Mouse (Mus musculus) thymus, adult 2 months (tissue): ENCODE results near the gene Uhrf1.

ENCODE experiments used
- CTCF ChIP-seq: fragments of 200-500 bp; IDR thresholded peaks from 2 replicates; pipeline ENCODE4 v1.5.1; 2012; ENCODE audit warnings: mild to moderate bottlenecking, control low read depth, low read length, moderate library complexity, borderline replicate concordance; ENCODE audit not compliant: control insufficient read depth, poor library complexity, insufficient read depth; ENCODE audit errors: extremely low read depth
- POLR2A ChIP-seq: fragments of 200-500 bp; IDR thresholded peaks from 2 replicates; pipeline ENCODE4 v1.6.1; 2012; ENCODE audit warnings: mild to moderate bottlenecking, low read length, control low read depth, moderate library complexity; ENCODE audit not compliant: control insufficient read depth, poor library complexity, insufficient read depth; ENCODE audit errors: extremely low read depth

DNA sequence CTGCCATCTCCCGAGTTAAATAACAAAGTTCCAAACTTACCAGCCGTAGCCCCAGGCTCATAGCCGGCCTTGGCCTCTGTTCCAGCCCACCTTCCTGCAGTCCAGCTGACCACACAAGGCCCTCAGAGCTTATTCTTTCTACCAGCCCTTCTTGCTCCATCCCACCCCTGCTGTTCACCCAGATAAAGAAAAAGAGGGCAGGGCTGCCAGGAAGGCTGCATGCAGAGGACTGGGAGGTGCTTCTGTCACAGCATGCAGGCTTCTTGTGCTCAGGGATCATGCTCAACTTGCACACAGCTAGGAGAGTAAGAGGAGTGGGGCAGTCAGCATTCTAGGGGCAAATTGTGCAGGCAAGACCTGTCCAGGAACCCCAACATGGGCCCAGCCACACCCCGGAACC is 45.0 kb downstream of the Uhrf1 start:
- TF ChIP-seq CTCF (no peak), POLR2A (no peak)
